ENCODE assay signal across 9 mouse cellular contexts in genomic region chr17:31121975-31122374, GRCm38 (mm10). TPM values are rescaled to one million over a fixed set of nuclear protein-coding genes. Genes with fewer than 3 reads are reported as not detected.
DNase-seq lines count a peak whose midpoint lies in the region; ATAC-seq lines count a peak whose summit lies in the region.
"Had no signal": no experiment of that assay in that cellular context is flagged by ENCODE, and none has a peak within 500 bp of the region (broad histone marks: within the 10 kb centered on the region; RNA-seq: fewer than 3 reads in every experiment).

No protein-coding gene starts in this region.

- intact Hi-C loops in heart, postnatal 36 days (cut with DNase I): loop anchor here (5.0 to 10.0 kb wide), 2 partner anchors 65 to 373 kb away; no protein-coding TSS in a partner anchor
- intact Hi-C loops in heart, postnatal 25 days (cut with DNase I): no loop called here

- peak; percentile 29 to 42 for DNase-seq in heart, postnatal 36 days
- DNase-seq in heart, postnatal 25 days (ENCODE audit: low spot score): no peak
- DNase-seq in urinary bladder, postnatal 14 days (ENCODE audit: low spot score): peak; percentile 16
- DNase-seq in urinary bladder, adult 2 months (ENCODE audit: low spot score): no peak
- peak; percentile 90 to 95 for DNase-seq in cerebellum, postnatal 10 days
- DNase-seq in kidney, adult 9 months: peak; percentile 26
- peak; percentile 75 for DNase-seq in thymus, postnatal 0 days (ENCODE audit: low spot score)

- ATAC-seq in monocyte, adult 5-6 weeks (replicated peaks; ENCODE audit: insufficient number of reproducible peaks, low FRiP score, low TSS enrichment, poor library complexity, severe bottlenecking): peak; percentile 60

RNA-seq across cellular contexts. Expression of gene Tff3, which starts 7.5 kb away (rescaled TPM):
- not detected for total RNA-seq in heart, postnatal 36 days (2021)
- not detected for total RNA-seq in heart, postnatal 25 days (2021)
- polyA plus RNA-seq in urinary bladder, adult 2 months (2012; rRNA removed): not detected in 2 replicates
- not detected in 3 replicates for total RNA-seq in monocyte, adult 5-6 weeks (2017)
- 7.1 and 8.7 TPM in 2 replicates for polyA plus RNA-seq in thymus, postnatal 0 days (2015; fragmentation: Nextera tagmentation; extraction: Ambion mirVana)
- polyA plus RNA-seq: limb, embryonic 12.5 days had no signal

RNA-seq across cellular contexts. Expression of gene Tff2, which starts 22.1 kb away (rescaled TPM):
- not detected for total RNA-seq in heart, postnatal 36 days (2021)
- total RNA-seq in heart, postnatal 25 days (2021): not detected
- 0.17 TPM in 1 of 2 replicates, not detected in the other for polyA plus RNA-seq in urinary bladder, adult 2 months (2012; rRNA removed)
- total RNA-seq in monocyte, adult 5-6 weeks (2017): not detected in 3 replicates
- 1.2 and 1.4 TPM in 2 replicates for polyA plus RNA-seq in thymus, postnatal 0 days (2015; fragmentation: Nextera tagmentation; extraction: Ambion mirVana)
- polyA plus RNA-seq: limb, embryonic 12.5 days had no signal

RNA-seq across cellular contexts. Expression of gene Tff1, which starts 43.1 kb away (rescaled TPM):
- not detected for total RNA-seq in heart, postnatal 36 days (2021)
- not detected for total RNA-seq in heart, postnatal 25 days (2021)
- not detected in 2 replicates for polyA plus RNA-seq in urinary bladder, adult 2 months (2012; rRNA removed)
- not detected in 3 replicates for total RNA-seq in monocyte, adult 5-6 weeks (2017)
- 4.3 and 7.4 TPM in 2 replicates for polyA plus RNA-seq in thymus, postnatal 0 days (2015; fragmentation: Nextera tagmentation; extraction: Ambion mirVana)
- polyA plus RNA-seq: limb, embryonic 12.5 days had no signal

Comparison
In these comparisons a context has a peak if more than half of its experiments do, and no peak if none do; other contexts are left out.
1. DNase-seq: peak in heart, postnatal 36 days (2 of 2), urinary bladder, postnatal 14 days (single experiment), cerebellum, postnatal 10 days (2 of 2), kidney, adult 9 months (single experiment) and thymus, postnatal 0 days (single experiment); none in heart, postnatal 25 days (single experiment) and urinary bladder, adult 2 months (single experiment).